Mouse (Mus musculus) left cerebral cortex, postnatal 14 days (tissue): Measurements from ENCODE around the gene B4galnt1. TPM values are rescaled to one million over a fixed set of nuclear protein-coding genes. Genes with fewer than 3 reads are reported as not detected.
"Not testable (repeated sequence)": the region's sequence is repeated elsewhere in the genome, so short reads cannot be mapped to it uniquely, and the experiment has no call there.

ENCODE experiments used
- DNase-seq, 2 experiments: peaks; one replicate each; pipeline ENCODE4 v3.0.0; 2021 to 2022; ENCODE audit warnings: low spot score in 2 of 2, mixed read lengths in 1 of 2
- intact Hi-C: fragments of 180-260 bp; cut with DNase I; formaldehyde crosslinking; loops from one replicate; pipeline ENCODE4 v1.15.1; 2025
- total RNA-seq, 2 experiments: library from RNA; stranded (reverse); gene quantifications; 2 replicates each; pipeline ENCODE4 v1.2.3; 2021

B4galnt1 gene
- total RNA-seq, 2 experiments from 2014 or later: 108 to 110 TPM

GRCm38 (mm10) chr10:127182624-127183023 lies 17.6 kb downstream of the B4galnt1 start:
- DNase-seq: no peak
- intact Hi-C loops: no loop called here

GRCm38 (mm10) chr10:127183759-127184158 lies 18.7 kb downstream of the B4galnt1 start:
- intact Hi-C loops: no loop called here
- DNase-seq: no peak

DNA sequence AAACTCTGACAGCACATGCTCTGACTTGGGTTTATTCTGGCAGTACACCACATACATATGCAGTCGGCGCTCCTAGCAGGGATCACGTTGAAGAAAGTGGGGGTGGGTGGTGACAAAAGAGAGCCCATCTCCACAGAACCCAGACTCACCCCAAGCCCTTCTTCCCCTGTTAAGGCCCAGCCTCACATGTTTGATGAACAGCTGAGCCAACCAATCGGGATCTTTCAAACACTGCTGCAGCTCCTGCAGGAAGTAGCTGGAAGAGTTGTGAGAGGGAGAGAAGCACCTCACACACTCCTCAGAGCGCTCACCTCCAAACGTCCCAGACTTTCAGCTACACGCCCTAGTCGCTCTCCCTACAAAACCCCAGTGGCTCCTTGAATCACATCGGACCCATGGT lies 20.1 kb downstream of the B4galnt1 start:
- peak; percentile 73 to 75 for DNase-seq
- intact Hi-C loops: no loop called here

DNA sequence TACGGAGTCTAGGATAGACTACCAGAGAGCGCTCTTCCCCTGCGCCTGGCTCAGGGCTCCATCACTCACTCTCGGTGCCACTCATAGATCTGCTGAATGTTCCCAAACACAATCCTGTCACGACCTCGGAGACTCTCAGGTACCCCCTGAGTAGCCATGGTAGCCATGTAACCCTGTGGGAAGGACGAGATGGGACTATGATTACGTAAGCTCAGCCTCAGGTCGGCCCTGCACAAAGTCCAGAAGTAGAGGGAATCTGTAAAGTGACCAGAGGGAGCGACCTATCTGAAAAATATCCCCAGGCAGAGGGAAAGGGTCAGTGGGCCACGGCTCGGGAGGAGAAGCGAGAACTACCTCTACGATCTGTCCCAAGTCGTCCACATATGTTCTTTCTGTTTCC lies 20.5 kb downstream of the B4galnt1 start:
- no peak for DNase-seq
- intact Hi-C loops: no loop called here

- intact Hi-C loops: no loop called here
- no peak for DNase-seq
These were observed 21.4 kb downstream of the B4galnt1 start for GRCm38 (mm10) chr10:127186451-127186850.

GRCm38 (mm10) chr10:127187371-127188078 lies 22.5 kb downstream of the B4galnt1 start:
- DNase-seq: peak; percentile 71 to 79
- intact Hi-C loops: no loop called here

GRCm38 (mm10) chr10:127188079-127188453 lies 23.0 kb downstream of the B4galnt1 start:
- intact Hi-C loops: no loop called here
- no peak for DNase-seq

GRCm38 (mm10) chr10:127188465-127189115 lies 23.6 kb downstream of the B4galnt1 start:
- no peak for DNase-seq
- intact Hi-C loops: no loop called here

DNA sequence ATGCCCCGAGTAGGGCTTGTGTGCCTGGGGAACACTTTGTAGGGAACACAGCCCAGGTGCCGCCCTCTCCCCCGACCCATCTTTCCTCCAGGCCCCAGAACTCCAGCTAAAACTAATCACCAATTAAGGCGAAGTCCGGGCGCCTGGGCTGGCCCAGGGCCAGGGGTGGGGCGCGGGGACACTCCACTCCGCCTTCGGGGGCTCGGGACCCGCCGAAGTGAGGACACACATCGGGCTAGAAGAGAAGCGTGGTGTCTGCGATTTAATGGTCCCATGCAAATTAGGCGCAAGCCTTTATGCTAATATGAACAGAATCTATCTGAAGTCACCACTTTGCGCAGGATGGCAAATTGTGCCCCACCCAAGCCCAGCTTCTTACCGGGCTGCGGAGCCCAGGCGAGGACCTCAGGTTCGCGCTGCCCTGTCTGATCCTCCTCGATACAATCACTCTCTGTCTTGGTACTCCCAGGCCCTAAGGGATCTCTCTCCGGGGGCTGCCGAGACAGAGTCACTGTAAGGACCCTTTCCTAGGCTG lies 24.2 kb downstream of the B4galnt1 start:
- intact Hi-C loops: no loop called here

GRCm38 (mm10) chr10:127189651-127190381 lies 24.8 kb downstream of the B4galnt1 start, which contains the start of gene Arhgef25:
Gene Arhgef25 (minus strand): TSS chr10:127190083.
- intact Hi-C loops: no loop called here
- no peak for DNase-seq

More for the DNA sequence above, 24.2 kb downstream of the B4galnt1 start:
- no peak for DNase-seq

DNA sequence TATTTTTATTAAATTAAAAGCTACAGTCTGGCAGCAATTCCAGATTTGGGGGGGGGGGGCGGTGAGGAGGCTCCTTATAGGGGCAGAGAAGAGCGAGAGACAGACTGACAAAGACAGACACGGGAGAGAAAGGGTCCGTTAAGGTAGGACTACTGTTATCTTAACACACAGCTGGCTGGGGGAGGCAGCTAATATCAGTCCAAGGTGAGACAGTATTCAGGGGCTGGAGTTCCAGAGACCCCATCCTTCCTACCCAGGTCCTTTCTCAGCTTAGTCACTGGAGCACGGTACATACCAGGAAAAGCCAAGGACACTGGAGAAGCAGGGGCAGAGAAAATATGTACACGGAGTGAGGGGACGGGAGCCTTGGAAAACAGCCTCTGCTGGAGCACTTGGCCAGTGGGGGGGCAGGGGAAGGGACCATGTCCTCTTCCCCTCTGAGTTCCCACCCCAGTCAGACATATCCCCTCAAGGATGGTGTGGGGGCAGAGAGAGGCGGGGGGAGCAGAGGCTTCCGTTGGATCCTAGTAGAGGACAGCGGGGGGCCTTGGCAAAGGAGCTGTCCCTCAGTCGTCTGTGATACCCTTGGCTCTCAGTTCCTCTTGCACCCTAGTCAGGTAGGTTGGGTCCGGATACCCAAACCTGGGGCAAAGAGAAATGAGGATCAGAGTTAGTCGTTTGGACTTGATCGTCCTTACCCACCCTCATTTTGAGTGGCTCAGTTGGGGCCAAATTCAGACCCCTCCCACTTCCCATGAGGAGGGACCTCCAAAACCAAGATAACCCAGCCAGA lies 25.6 kb downstream of the B4galnt1 start:
- no peak for DNase-seq
- intact Hi-C loops: no loop called here

DNA sequence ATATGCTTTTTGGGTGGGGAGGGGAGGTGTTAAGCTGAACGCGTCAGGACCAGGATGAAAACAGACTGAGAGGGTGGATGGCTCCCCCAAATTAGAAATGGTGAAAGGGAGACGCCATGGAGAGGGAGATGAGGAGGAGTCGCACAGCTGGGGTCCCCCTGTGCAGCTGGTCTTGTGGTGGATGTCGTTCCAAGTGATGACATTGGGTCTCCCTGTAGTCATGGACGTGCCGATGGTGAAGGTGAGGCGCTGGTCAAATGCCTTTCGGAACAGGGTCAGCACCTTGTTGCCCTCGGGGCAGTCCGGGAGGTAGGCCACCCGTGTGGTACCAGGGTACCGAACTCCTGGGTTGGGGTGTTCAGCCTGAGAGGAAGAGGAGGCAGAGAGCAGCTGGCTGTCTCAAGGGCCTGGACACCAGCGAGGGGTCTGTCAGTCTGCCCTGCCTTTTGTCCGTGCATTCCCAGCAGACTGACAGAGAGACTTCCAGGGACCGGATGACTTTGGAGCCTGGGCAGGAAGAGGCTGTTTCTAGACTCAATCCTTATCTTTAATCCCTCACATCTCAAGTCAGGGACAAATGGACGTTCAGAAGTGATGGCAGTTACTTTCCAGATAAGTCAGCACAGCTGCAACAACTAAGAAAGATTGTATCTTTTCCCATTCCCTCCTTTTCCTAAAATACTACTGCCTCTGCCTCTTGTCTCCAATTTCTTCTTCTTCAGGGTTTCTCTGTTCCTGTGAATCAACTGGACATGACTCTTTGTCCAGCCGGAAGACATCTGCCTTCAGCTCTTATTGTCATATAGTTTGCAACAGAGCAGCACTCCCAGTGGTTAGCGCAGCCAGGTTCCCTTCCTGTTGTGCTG lies 26.4 kb downstream of the B4galnt1 start:
- DNase-seq: no peak
- intact Hi-C loops: no loop called here

- DNase-seq, intact Hi-C loops: not testable (repeated sequence)
These were observed 27.0 kb downstream of the B4galnt1 start for GRCm38 (mm10) chr10:127192057-127192328.

- intact Hi-C loops: no loop called here
- DNase-seq: no peak
These were observed 28.0 kb downstream of the B4galnt1 start for GRCm38 (mm10) chr10:127193011-127193410.

DNA sequence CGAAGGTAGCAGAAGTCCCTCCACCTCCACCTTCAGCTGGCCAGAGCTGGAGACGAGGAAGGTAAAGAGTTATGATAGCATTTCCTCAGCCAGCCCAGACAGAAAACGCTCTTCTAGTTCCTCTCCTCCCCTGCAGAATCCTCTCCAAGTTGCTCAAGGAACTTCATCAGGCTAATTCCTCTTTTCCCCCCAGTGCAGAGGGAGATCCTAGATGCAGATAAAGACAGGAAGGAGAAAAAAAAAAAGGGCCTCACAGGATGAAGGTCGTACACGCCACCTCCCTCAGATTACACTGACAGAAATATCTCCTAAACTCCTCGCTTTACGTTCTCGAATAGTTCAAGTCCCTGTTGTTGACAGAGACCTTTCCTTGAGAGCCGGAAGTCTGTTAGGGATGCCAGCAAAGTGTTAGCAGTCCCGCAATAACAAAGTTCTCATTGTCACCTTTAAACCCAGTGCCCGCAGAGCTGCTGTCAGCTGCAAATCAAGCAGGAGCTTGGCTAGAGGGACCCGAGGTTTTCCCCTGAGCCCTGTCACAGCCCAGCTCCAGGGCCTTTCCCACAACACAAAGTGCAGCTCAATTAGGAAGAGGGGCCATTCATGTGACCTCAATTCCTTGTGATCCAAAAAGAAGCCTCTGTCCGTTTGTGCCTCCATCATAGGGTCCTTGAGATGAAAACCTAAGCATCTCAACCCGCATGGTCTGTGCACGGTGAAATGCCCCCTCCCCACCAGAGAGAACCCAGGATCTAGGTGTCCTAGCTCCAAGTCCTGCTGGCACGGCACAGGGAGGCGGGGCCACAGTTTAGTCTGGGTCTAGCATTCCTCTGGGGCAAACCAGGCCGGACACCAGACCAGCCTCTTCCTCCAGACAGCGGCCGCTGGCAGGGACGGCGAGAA lies 29.7 kb downstream of the B4galnt1 start:
- no peak for DNase-seq
- intact Hi-C loops: no loop called here

DNA sequence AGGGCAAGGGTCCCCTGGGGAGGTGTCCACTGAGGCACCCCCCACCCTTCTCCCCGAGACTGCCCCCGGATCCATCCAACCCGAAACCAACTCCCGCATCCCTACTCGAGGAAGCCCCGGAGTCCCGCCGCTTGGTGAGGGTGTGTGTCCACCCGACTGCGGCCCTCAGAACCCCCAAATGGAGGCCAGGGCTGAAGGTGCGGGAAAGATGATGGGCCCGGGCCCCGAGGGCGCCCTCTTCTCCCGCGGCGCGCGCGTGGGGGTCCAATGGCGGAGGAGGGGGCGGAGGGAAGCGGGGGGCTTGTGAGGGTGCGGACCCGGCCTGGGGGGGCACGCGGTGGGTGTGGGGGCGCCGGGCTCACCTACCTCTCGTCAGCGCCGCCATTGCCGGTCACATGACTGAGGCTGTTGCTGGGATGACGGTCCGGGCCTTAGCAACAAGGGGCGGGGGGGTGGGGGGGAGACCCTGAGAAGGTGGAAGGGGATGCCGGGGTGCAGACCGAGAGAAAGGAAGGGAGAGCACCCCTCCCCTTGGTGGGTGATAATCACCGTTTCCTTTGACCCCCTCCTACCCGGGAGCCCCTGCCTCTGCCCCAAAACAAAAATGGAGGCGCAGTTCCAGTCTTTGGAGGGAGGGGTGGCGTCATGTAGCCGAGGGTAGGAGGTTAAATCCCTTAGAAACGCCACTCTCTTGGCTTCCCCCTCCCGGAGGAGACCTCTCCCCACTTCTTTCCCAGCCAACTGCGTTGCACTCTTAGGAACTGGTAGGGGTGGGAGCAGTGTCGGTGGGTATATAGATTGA lies 30.5 kb downstream of the B4galnt1 start, which contains the start of gene Dtx3:
Dtx3 (minus strand) TSS at position 401 of the 802 bp plus-strand sequence.
- DNase-seq: peak in 1 of 2 experiments; percentile 66
- intact Hi-C loops: no loop called here

DNA sequence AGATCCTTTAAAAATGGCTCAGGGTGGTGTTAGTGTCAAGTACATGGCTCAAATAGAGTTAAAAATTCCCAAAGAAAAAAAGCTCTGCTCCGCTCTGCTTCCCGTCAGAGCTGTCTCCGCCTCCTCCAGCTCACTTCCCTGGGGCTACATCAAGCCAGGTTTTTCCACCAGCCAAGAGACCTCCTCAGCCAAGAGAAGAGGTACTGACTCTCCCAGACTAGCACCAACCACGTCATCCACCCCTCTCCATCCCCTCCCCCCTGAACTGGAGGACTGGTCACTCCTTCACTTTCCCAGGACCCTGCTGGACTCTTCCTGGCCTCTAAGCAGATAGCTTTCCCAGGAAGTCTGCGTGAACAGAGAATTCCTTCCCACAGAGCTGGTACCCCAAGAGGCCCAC lies 31.4 kb downstream of the B4galnt1 start:
- DNase-seq: peak; percentile 70 to 78
- intact Hi-C loops: no loop called here
